Mouse (Mus musculus): ENCODE data around the gene Slc38a10.

Slc38a10 gene

GRCm38 (mm10) chr11:120151113-120151494 is at the start of gene Slc38a10:
Slc38a10 (minus strand) TSS chr11:120151346.
- peak; percentile 99 for DNase-seq (ENCODE audit: low read depth, low spot score)

- no peak for DNase-seq (ENCODE audit: low read depth, low spot score)
Observed at GRCm38 (mm10) chr11:120200621-120201020, 49.5 kb upstream of the Slc38a10 start.

DNA sequence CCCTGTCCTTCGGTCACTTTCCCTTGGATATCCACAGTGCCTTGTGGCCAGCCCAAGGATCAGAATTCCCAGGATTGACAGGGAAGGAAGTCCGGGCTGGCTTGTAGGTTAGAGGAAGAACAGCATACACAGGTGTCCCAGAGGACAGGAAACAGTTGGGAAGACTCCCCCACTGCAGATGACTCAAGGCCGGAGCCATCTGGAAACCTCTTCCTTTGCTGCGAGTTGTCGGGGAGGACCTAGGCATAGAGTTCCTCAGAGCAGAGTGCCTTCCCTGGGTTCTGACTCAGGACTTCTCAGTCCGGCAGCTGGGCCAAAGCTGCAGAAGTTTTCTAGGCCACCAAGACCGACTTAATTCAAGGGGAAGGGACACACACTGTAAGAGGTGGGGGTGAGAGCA is 48.6 kb upstream of the Slc38a10 start:
- DNase-seq (ENCODE audit: low read depth, low spot score), result no peak

DNA sequence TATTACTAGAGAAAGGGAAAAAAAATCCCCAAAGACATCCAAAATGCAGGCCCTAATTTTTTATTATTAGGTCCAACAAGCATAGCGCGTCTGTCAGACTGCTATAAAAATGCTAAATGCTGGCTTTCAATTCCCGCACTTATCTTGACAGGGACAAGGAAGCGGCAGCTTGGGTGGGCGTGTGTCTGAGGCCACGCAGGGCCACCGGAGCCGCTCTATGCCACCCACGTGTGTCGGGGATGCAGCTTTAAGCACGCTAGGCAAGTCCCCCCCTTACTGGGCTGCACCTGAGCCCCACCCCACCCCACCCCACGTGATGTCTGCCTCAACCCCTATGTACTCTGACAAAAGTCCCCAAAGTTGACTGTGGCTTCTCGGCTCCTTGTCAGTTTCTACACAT is 47.7 kb upstream of the Slc38a10 start:
- DNase-seq (ENCODE audit: low read depth, low spot score), result no peak

DNA sequence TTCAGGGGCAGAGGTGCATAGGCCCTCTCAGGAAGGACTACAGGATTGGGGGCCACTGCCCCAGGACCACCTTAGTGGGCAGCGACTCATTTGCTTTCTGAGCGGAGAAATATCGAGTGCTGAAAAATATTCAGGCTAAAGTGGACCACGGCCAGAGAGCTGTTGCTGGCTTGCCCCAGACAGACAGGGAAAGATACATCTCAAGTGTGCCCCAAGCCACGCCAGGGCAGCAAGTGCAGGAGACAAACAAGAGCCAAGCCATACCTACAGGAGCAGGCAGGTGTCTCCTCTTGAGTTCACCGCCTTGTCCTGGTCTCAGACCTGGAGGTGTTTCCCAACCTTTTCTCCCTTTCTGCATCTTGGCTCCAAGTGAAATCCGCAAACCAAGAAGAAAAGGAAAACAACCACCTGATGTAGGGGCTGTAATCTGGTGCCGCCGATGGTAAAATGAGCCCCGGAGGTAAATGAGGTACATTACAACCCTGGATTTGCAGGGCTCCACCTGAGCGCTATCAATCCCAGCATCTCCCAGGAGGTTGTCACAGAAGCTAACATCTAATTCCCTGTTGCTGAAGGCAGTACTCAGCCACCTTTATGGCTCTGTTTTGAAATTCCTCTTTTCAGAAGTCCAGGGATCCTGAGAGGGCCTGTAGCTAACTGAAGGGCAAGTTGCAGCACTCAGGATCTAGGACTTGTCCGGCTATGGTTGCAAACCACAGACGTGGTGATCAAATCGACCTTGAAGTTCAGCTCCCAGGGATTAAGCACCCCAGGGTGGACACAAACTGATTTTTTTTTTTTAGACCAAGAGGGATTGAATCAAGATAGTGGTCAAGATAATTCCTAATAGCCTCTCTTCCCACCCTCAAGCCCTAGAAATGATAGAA is 39.6 kb upstream of the Slc38a10 start:
- DNase-seq (ENCODE audit: low read depth, low spot score), result no peak

DNA sequence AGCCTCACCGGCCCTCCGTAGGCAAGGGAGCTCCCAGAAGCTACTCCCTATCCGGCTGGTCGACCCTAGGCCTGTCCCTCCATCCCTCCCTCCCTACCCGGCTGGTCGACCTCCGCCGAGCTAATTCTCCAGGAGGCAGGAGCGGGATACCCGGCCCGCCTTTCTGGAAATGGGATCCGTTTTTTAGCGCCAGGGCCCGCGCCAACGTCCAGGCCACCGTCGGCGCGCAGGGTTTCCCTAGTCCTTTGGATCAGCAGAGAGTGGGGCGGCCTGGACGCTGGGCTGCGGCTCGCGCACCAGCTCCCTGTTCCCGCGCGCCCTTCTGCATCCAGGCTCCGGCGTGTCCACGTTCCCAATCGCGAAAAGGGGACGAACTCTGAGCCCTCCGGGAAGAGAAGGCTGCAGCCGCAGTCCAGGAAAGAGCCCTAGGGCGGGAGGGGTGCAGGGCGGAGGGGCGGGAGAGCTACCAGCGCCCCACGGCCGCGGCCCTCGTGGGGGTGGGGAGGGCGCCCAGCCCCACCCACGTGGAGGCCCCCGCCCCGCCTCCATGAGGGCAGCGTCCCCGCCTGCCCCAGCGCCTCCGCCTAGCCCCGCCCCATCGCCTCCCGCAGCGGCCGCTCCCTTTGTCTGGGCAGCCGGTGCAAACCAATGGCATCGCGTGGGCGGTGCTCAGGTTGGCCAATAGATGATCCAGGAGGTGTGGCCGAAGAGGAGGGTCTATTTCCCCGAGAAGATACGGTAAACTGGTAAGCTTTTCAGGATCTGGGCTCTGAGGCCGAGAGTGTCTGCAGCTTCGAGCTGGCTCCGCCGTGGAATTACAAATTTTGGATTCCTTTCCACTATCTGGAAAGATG is 38.5 kb upstream of the Slc38a10 start:
- peak; percentile 65 for DNase-seq (ENCODE audit: low read depth, low spot score)

DNA sequence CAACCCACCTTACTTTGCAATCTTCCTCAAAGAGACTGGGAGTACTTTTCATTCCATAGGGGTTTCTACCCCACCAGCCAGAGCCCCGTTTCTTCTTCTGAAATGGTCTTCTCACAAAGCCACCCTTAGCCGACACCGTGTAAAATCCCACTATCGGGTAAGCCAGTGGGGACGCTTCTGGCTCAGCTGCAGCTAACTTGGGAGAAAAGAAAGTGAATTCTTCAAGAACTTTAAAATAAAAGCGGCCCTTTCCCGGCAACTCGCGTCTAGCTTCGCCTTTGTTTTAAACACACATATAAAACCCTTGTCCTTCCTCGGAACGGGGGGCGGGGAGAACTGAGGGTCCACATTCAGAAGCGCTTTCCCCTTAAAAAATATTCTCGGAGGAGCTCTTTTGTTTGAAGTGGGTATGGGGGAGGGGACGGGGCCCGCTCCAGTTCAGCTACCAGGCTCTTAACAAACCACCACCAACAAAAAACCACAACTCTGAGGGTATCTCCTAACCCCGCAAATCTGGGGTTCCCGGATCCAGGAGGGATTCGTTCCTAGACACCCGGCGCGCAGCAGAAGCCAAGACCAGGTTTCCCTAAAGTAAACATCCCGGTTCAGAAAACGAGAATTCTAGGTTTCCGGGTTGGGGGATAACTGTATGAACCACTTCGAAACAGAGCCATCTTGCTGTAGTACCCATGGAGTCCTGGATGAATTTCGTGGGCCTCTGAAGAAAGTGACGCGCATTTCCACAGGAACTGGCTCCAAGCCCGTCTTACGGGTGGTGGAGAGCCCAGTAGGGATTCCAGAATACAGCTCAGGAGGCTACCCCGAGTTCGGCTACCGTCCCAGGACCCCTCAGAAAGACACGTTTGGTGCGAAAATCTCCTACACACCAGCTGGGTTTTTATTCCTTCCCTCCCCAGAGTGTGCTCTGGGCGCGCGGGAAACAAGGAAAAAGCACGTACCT is 37.6 kb upstream of the Slc38a10 start:
- DNase-seq (ENCODE audit: low read depth, low spot score), result no peak

DNA sequence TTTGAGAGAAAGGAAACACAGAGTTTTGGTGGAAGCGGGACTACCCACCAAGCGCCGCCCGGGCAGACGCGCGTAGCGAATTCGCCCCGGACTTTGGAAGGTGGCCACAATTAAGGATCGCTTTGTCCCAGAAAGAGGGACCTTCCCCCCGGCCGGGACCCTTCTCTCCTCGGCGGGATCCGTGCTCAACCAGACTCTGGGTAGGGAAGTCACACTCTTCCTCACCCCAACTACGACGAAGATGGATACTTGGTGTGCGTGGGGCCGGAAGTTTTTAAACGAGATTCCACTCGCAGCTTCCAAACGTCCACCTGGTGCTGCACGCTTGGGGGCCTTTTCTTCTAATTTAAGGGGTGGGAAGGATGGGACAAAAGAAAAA is 36.9 kb upstream of the Slc38a10 start:
- DNase-seq (ENCODE audit: low read depth, low spot score), result no peak

- DNase-seq (ENCODE audit: low read depth, low spot score), result no peak
Observed at GRCm38 (mm10) chr11:120187236-120188101, 36.3 kb upstream of the Slc38a10 start.

GRCm38 (mm10) chr11:120186821-120187235 is 35.7 kb upstream of the Slc38a10 start:
- DNase-seq (ENCODE audit: low read depth, low spot score), result no peak

DNA sequence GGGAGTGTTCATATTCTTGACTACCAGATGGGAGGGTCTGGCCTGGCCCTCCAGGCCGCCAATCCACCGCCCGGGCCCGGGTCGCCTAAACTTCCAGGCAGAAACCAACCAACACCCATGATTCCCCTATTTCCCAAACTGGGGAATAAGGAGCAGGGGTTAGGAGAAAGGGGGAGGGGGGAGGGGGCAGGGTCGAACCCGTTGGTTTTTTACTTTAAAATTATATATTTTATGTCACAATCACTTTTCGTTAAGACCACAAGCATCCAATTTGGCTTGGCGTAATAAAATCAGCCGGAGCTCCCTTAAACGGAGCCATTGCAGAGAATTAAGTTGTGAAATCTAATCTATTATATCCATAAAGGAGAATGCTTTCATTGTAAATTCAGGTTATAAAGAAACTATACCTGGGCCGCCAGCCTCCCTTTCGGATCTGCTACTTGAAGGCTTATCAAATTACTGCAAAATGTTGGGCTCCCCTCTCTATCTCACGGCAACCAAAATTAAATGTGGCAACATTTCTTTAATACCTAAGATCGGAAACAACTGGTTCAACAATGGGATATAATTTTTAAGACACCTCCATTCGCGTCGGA is 35.1 kb upstream of the Slc38a10 start:
- no peak for DNase-seq (ENCODE audit: low read depth, low spot score)

DNA sequence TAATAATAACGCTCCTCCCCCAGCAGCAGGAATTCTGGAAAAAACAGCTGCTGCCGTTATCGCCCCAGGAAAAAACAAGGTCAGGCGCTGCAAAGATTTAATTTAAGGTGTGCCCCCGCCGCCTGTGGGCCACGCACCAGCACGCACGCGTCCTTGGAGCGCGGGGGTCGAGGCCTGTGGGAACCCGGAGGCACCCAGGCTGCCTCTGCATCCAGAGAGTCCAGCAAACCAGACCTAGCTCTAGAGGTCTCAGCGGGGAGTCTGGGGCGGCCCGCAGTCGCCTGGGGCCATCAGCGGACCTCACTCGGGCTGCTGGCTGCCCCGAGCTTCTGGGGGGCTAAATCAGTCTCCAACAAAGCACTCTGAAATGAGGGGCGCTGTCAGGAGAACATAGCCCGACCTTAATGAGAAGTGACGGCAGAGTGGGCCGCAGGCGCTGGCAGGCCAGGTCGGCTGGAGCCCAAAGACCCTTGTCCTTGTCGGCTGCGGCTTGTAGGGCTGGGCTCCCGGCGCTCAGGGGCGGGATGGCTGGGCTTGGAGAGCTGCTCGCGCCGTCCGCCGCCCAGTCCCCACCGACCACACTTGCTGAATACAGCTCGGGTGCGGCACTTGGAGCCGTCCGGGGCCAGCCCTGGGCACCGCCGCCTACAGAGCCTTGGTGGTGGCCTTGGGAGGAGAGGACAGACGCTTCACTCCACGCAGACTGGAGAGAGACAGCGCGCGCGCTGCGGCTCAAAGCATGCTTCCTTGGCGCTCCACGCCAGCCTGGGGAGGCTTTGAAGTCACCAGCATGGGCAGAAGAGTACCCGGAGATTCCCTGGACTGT is 34.4 kb upstream of the Slc38a10 start:
- no peak for DNase-seq (ENCODE audit: low read depth, low spot score)

DNA sequence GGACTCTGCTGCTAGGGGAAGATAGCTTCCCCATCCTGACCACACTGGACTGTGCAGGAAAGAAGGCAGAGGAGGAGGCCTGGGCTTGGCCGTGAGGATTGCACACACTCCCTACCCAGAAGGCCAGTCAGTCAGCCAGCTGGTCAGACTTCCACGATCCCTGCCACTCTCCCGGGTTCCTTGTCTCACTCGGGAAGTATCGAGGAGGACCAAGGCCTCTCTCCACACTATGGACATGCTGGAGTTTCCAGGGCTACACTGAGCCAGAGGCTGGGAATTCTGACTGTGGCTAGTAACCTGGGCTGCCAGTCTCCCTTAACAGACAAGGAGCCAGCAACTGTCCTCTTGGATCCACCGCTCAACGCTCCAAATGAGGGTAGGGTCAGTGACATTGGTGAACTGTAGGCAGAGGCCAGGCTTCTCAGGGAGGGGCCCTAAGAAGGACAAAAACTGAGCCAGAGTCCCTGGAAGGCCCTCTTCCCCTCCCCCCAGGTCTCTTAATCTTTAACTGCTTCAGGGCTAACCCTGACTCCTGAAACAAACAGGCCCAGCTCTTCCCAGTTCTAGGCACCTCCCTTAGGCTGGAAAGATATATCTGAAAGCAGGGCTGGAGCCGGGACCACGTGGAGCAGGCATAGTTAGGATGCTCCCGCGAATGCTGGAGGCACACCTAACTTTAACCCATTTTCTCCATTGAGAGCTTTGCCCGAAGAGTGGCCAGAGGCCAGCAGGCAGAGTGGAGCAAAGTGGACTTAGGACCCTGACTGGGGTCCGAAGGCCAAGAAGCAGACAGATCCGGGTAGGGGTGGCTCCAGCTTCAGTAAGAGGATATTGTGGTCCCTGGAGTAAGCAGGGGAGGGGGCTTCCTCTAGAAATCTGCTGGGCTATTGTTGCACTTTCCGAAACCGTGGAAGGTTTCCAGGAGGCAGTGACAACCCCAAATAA is 33.5 kb upstream of the Slc38a10 start:
- DNase-seq (ENCODE audit: low read depth, low spot score), result no peak

DNA sequence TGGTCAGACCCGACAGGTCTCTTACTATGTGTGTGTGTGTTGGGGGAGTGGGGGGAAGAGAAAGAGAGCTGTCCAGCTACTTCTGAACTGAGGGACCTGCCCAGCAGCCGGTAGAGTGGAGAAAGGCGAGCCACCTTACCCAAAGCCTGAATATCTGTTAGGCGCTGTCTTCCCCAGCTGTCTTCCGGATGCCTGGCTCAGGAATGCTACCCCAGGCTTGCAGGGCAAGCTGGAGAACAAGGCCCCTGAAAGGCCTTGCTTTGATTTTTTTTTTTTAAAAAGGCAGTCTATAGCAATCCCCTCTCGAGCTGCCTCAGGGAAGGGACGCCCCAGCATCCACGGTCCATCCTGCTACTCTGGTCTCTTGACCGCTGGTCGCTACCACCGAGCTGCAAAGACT is 32.6 kb upstream of the Slc38a10 start:
- no peak for DNase-seq (ENCODE audit: low read depth, low spot score)

DNA sequence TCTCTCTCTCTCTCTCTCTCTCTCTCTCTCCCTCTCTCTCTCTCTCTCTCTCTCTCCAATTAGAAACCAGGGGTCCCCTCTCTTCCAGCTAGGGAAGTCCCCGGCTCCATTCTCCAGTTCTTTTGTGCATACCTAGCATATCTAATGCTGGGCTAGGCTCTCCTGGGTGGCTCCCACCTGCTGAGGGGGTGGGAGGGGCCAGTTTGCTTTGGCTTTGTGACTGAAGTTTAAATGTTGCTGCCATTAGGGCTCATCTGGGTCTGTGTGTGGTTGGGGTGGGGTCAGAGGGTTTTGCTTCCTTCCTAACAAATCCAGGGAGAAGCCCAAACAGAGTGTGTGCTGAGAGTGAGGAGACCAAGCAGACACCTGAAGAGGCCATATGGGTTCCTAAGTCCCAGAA is 32.0 kb upstream of the Slc38a10 start:
- DNase-seq (ENCODE audit: low read depth, low spot score), result no peak

DNA sequence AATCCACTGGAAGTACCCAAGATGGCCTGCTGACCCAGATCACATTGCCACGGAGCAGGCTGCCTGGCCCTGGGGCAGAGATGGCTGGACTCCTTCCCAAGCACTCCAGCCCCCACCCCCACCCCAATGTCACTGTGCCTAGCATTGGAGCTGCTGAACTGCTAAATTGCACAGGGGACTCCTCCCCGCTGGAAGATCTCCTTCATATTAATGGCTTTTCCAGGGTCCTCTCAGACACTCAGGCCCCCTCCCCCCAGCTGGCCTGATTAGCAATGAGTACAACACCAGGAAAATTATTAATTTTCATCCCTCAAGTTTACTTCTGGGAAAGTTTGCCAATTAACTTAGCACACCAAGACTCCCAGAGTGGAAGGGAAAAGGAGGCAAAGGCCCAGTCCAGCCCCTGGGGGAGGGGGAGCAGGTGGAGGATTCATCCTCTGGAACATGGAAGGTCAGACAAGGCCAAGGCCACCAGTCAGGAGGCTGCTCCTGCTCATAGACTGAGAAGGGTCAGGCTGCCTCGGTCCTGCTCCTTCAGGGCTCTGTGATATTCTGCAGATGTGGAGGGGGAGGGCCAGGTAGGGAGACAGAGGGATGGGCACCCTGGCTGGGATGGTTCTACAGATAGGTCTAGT is 31.4 kb upstream of the Slc38a10 start:
- no peak for DNase-seq (ENCODE audit: low read depth, low spot score)

- DNase-seq (ENCODE audit: low read depth, low spot score), result no peak
Observed at GRCm38 (mm10) chr11:120181379-120181778, 30.2 kb upstream of the Slc38a10 start.

GRCm38 (mm10) chr11:120179374-120179773 is 28.2 kb upstream of the Slc38a10 start:
- no peak for DNase-seq (ENCODE audit: low read depth, low spot score)
